Mouse (Mus musculus): ENCODE data around the gene Il20ra. TPM values are rescaled to one million over a fixed set of nuclear protein-coding genes. Genes with fewer than 3 reads are reported as not detected.

Gene Il20ra
- not detected for total RNA-seq (2023)

GRCm38 (mm10) chr10:19712421-19712836 lies at the start of gene Il20ra:
TSS of gene Il20ra (plus strand) at chr10:19712570.

Other genes with a start within 250 kb of the Il20ra start
- gene Ifngr1, start 120.6 kb upstream of the Il20ra start, total RNA-seq (2023) = 100 to 1,000 TPM; 105 to 113 TPM
- under 1 TPM in 1 of 2 experiments, not detected in 1; 0.20 TPM for gene Il22ra2, start 90.6 kb upstream of the Il20ra start, total RNA-seq (2023)
- under 1 TPM in 1 of 2 experiments, not detected in 1; 0.26 TPM for gene Slc35d3, start 138.9 kb downstream of the Il20ra start, total RNA-seq (2023)
- gene Pex7, start 195.1 kb downstream of the Il20ra start, total RNA-seq (2023) = 10 to 100 TPM; 12.4 to 18.0 TPM
- gene Map3k5, start 221.9 kb downstream of the Il20ra start, total RNA-seq (2023) = 10 to 100 TPM; 91.3 to 99.0 TPM

Data from B cell, adult 67 days (primary cell).